In the genomic region with DNA sequence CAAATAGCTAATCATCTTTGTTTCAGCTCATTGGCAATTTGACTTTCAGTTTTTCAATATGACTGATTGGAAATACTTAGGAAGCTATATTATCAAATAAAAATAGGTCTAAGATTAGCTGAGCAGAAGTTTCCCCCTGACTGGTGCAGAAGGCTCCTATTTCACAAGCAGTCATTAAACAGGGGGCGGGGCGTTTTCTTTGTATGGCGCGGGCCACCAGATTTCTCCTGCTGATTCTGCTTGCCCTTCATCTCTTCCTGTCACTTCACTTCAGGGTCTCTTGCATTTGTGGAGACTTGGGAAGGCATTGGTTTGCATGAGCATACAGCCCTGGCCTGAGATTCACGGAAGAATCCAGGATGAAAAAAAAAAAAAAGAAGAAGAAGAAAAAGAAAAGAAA, we compare ENCODE assay signal across 11 mouse cellular contexts.
DNase-seq lines count a peak whose midpoint lies in the region; ATAC-seq lines count a peak whose summit lies in the region.
"Had no signal": no experiment of that assay in that cellular context is flagged by ENCODE, and none has a peak within 500 bp of the region (broad histone marks: within the 10 kb centered on the region; RNA-seq: fewer than 3 reads in every experiment).

No protein-coding gene starts in this region.

- H3K9ac ChIP-seq in kidney, embryonic 14.5 days (ENCODE audit: low read depth, low read length) = no peak overlapping the region
- no peak overlapping the region for H3K9ac ChIP-seq in limb, embryonic 12.5 days (replicated peaks)

- H3K27ac ChIP-seq in kidney, embryonic 14.5 days (ENCODE audit: low read depth, low read length) = no peak overlapping the region
- no peak overlapping the region for H3K27ac ChIP-seq in limb, embryonic 12.5 days
- H3K27ac ChIP-seq: gastrocnemius, adult 2 months had no signal

- no peaks in the 10 kb centered on the region for H3K36me3 ChIP-seq in kidney, embryonic 14.5 days (ENCODE audit: control insufficient read depth, insufficient read depth, low read length)
- H3K36me3 ChIP-seq in limb, embryonic 12.5 days = no peaks in the 10 kb centered on the region

- H3K4me1 ChIP-seq in kidney, embryonic 14.5 days (ENCODE audit: control insufficient read depth, insufficient read depth, low read length) = peaks cover 18% of the 10 kb centered on the region
- H3K4me1 ChIP-seq in limb, embryonic 12.5 days (replicated peaks) = peaks cover 51% of the 10 kb centered on the region

- H3K4me2 ChIP-seq in kidney, embryonic 14.5 days (replicated peaks; ENCODE audit: low read depth, low read length) = 0 out of 2 replicates have a peak overlapping the region, but pooled peaks have one; percentile 2
- H3K4me2 ChIP-seq in limb, embryonic 12.5 days = peak overlapping the region; percentile 34

- H3K4me3 ChIP-seq in kidney, embryonic 14.5 days (ENCODE audit: low read length) = 0 out of 2 replicates have a peak overlapping the region, but pooled peaks have one; percentile 3
- 0 out of 2 replicates have a peak overlapping the region, but pooled peaks have one; percentile 11 for H3K4me3 ChIP-seq in limb, embryonic 12.5 days (replicated peaks)
- H3K4me3 ChIP-seq: gastrocnemius, adult 2 months had no signal

- no peaks in the 10 kb centered on the region for H3K9me3 ChIP-seq in kidney, embryonic 14.5 days (ENCODE audit: control insufficient read depth, low read length)
- H3K9me3 ChIP-seq in limb, embryonic 12.5 days = no peaks in the 10 kb centered on the region

- DNase-seq in kidney, postnatal 14 days = no peak
- peak; percentile 48 for DNase-seq in R1 (ENCODE audit: low read depth, low spot score)
- peak; percentile 83 for DNase-seq in embryo, embryonic 11 days
- DNase-seq in gastrocnemius, postnatal 25 days = no peak
- no peak for DNase-seq in urinary bladder, postnatal 36 days (ENCODE audit: low spot score in 2 of 2)
- DNase-seq: gastrocnemius, adult 2 months; kidney, adult 11 months; right cerebral cortex, postnatal 14 days; thymus, postnatal 36 days had no signal

- H3K27me3 ChIP-seq in kidney, embryonic 14.5 days (ENCODE audit: control insufficient read depth, insufficient read depth, low read length) = no peaks in the 10 kb centered on the region
- H3K27me3 ChIP-seq in limb, embryonic 12.5 days = no peaks in the 10 kb centered on the region

- ATAC-seq in kidney, embryonic 14.5 days (ENCODE audit: low FRiP score, low TSS enrichment) = no peak
- no peak for ATAC-seq in limb, embryonic 12.5 days (ENCODE audit: insufficient number of reproducible peaks, insufficient read depth, low FRiP score, low TSS enrichment, low read depth)

- WGBS in kidney, embryonic 14.5 days = 6% methylated on average over 5 of the region's 5 CpGs
- WGBS in limb, embryonic 12.5 days = 3% methylated on average over 5 of the region's 5 CpGs

Comparison
In these comparisons a context has a peak if more than half of its experiments do, and no peak if none do; other contexts are left out.
1. DNase-seq: peak in R1 (single experiment) and embryo, embryonic 11 days (single experiment); none in kidney, postnatal 14 days (single experiment), gastrocnemius, postnatal 25 days (single experiment) and urinary bladder, postnatal 36 days (0 of 2).